Mouse (Mus musculus): Measurements from ENCODE around the gene Mfap1b.
"Not testable (repeated sequence)": the region's sequence is repeated elsewhere in the genome, so short reads cannot be mapped to it uniquely, and the experiment has no call there.

Gene Mfap1b

GRCm38 (mm10) chr2:121468982-121469381 lies 4.9 kb downstream of the Mfap1b start:
- not testable (repeated sequence) for DNase-seq

DNA sequence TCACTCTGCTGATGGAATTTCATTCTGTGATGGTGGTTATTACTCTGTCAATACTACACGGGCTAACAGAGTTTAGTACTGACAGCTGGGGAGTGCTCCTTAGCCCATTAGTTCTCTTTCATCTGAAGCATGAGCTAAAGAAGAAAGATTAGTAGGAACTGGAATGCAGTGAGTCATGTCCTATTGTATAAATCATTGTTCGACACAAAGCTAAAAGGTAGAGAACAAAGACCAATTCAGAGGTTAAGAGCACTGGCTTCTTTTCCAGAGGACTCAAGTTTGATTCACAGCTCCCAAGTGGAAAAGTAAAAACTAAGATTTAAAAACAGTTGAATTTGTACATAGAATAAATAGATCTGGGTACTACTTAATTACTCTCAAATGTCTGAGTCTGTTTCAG lies 13.8 kb downstream of the Mfap1b start:
- no peak for DNase-seq

GRCm38 (mm10) chr2:121456692-121457642 lies 16.9 kb downstream of the Mfap1b start, which contains the start of gene Serinc4:
Gene Serinc4 (minus strand): TSS chr2:121456781.
- DNase-seq: peak; percentile 86

GRCm38 (mm10) chr2:121455534-121455933 lies 18.3 kb downstream of the Mfap1b start:
- DNase-seq: no peak

DNA sequence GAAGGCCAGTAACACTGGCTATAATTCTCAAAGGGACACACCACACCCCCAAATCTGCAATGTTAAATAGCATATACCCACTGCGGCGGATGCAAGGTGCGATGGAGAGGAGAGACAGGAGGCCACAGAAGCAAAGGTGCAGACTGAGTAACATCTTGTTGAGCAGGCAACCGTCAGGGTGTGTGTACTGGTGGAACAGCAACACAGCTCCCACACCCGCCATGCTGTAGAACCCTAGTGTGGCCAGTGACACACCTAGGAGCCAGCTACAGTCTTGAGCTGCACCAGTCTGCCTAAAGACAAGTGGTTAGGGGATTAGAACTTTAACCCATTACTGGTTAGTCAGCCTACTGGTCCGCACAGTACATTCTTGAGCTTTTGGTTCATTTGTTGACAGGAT lies 19.9 kb downstream of the Mfap1b start:
- no peak for DNase-seq

GRCm38 (mm10) chr2:121452990-121453389 lies 20.9 kb downstream of the Mfap1b start, which contains the start of gene Hypk:
Gene Hypk (plus strand): TSS chr2:121453290.
- DNase-seq: no peak

DNA sequence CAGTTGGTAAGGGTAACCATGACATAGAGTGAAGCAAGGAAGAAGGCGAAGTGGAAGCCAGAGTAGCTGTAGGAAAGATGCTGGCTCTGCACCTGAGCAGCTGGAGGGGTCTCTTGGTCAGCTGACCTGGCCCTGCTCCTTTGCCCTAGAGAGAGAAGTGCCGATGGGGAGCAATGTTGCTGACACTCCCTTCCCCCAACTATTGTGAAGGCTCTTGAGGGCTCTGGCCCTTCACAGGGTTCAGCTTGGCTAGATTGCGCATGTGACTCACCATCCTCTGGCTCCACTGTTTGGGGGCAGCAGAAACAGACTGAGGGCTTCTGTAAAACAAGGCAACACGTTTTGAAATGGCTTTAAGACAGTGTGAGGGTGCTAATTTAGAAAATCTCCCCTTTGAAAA lies 21.5 kb downstream of the Mfap1b start:
- DNase-seq: no peak

- no peak for DNase-seq
These were observed 23.8 kb downstream of the Mfap1b start for GRCm38 (mm10) chr2:121450093-121450492.

GRCm38 (mm10) chr2:121449545-121450011 lies 24.3 kb downstream of the Mfap1b start:
- no peak for DNase-seq

GRCm38 (mm10) chr2:121448739-121449535 lies 24.9 kb downstream of the Mfap1b start, which contains the start of gene Serf2:
Gene Serf2 (plus strand): TSS chr2:121449195.
- DNase-seq: peak; percentile 100

DNA sequence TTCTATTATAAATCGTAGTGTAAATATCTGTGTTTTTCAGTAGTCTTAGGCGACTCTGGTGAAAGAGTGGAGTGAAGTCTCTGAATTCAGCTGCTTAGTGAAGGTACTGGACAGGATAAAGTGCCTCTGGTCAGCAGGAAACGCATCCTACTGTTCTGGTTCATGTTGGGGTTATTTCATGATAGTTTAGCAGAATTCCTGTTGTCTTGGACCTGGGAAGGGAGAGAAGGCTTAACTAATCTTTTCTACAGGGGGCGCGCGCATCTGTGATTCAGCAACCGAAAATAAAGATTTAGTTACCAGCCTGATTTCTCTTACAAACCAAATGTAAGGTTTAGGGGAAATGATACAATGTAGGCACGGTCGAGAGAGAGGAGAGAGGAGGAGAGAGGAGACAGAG lies 25.7 kb downstream of the Mfap1b start:
- DNase-seq: no peak

GRCm38 (mm10) chr2:121447006-121447405 lies 26.9 kb downstream of the Mfap1b start:
- DNase-seq: no peak

- no peak for DNase-seq
These were observed 27.4 kb downstream of the Mfap1b start for GRCm38 (mm10) chr2:121446506-121446905.

- DNase-seq: no peak
These were observed 28.8 kb downstream of the Mfap1b start for GRCm38 (mm10) chr2:121445117-121445516.

- DNase-seq: no peak
These were observed 29.7 kb downstream of the Mfap1b start, which contains the start of gene Ell3 for GRCm38 (mm10) chr2:121444178-121444577. Gene Ell3 (minus strand): TSS chr2:121444278.

DNA sequence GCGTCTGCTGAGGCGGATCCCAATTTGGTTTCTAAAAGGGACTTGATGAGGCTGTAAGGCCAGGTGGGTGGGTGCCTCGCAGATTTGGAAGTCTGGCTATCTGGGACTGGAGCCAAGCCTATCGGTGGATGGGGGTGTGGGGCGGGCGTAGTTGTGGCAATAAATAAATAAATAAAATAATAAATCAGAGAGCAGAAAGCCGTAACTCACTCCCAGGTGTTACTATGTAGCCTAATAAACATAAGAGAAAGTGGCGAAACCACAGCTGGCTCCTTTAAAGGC lies 30.9 kb downstream of the Mfap1b start:
- no peak for DNase-seq

- no peak for DNase-seq
These were observed 31.4 kb downstream of the Mfap1b start for GRCm38 (mm10) chr2:121442259-121443067.

DNA sequence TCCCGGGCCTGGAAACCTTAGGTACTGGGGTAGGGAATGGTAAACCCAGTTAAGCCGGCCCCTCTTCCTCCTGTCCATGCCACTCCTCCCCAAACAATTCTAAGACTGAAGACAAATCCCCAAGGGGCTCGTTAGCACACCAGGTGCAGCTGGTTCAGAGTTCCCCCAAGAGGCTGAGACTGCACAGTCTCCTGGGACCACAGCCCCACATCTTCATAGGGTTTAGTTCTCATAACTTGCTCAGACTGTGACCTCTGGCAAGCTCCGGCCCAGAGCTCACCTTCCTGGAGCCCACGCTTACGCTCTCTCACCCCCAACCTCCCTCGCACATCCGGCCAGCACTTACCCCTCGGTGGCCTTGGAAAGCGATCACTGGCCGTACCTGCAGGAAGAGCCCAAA lies 32.1 kb downstream of the Mfap1b start:
- no peak for DNase-seq

GRCm38 (mm10) chr2:121440834-121441605 lies 32.8 kb downstream of the Mfap1b start:
- no peak for DNase-seq

DNA sequence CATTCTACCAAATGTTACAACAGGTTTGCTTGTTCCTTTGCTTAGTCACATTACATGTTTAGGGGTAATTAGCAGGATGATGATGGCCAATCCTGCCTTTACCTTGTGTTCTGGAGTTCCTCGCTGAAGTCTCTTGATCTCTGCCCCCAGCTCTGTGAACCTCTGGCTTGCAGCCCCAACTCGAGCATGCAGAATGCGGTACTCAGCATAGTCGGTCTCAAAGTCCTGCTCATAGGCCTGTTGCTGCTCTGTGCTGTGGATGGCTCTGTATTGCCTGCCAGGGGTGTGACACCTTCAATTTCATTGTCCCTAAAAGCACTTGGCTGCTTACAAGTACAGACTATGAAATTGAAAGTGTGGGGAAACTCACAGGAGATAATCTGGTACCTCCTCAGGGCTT lies 34.1 kb downstream of the Mfap1b start:
- DNase-seq: no peak

GRCm38 (mm10) chr2:121434854-121435253 lies 39.0 kb downstream of the Mfap1b start:
- no peak for DNase-seq

GRCm38 (mm10) chr2:121425890-121426289 lies 48.0 kb downstream of the Mfap1b start:
- DNase-seq: no peak

Data from right cerebral cortex, postnatal 25 days (tissue).